Mouse (Mus musculus) left cerebral cortex, adult 9 months (tissue): ENCODE data around the gene Hspa1b.
A peak's percentile ranks its signal among the peaks of the same experiment; 100 is the strongest.
"Not testable (repeated sequence)": the region's sequence is repeated elsewhere in the genome, so short reads cannot be mapped to it uniquely, and the experiment has no call there.

Experiments used
- DNase-seq, 2 experiments: peaks; one replicate each; pipeline ENCODE4 v3.0.0; 2022; ENCODE audit warnings: low spot score in 2 of 2

Gene Hspa1b

GRCm38 (mm10) chr17:34955884-34956283, 3.2 kb downstream of the Hspa1b start:
- DNase-seq, result no peak

- DNase-seq, result no peak
These were observed 4.2 kb downstream of the Hspa1b start for GRCm38 (mm10) chr17:34954831-34955230.

GRCm38 (mm10) chr17:34953904-34954303, 5.1 kb downstream of the Hspa1b start:
- no peak for DNase-seq

- no peak for DNase-seq
These were observed 5.8 kb downstream of the Hspa1b start for GRCm38 (mm10) chr17:34953258-34953657.

GRCm38 (mm10) chr17:34952378-34953040, 6.5 kb downstream of the Hspa1b start:
- peak; percentile 52 to 77 for DNase-seq

- DNase-seq, result peak in 1 of 2 experiments; percentile 50
These were observed 7.2 kb downstream of the Hspa1b start for GRCm38 (mm10) chr17:34951636-34952377.

DNA sequence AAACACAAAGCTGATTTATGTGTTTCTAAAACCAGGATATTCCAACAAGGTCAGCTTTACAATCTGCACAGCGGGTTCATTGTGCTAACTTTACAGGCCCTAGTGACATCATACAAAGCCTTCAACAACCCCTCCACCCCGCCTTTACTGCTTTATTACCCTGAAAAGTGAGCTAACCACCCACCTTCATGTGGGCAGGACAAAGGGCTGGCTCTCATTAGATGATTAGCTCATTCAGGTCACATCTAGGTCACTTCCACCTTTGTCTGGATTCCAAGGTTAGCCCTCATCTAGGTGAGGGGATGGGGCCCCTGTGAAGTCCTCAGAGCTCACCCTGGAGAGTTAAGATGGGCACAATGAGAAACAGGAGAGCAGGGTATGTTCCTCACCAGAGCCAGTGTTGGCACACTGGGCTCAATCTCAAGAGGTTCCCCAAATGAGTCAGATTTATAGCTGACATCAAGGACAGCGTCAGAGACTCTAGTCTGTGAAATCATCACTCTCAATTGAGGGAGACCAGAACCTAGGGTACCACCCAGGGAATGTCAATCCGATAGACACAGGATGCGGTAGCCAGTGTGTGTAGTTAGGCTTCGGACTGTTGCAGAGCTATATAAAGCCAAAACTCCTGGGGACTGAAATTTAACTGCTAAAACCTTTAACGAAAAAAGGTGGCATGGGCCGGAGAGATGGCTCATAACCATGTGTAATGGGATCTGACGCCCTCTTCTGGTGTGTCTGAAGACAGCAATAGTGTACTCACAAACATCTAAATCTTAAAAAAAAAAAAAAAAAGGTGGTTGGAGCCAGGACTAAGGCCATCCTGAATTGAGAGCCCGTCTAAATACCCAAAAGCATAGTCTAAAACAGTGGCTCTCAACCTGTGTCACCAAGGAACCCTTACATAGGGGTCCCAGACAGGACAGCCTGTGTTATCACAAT, 8.3 kb downstream of the Hspa1b start:
- DNase-seq, result no peak

DNA sequence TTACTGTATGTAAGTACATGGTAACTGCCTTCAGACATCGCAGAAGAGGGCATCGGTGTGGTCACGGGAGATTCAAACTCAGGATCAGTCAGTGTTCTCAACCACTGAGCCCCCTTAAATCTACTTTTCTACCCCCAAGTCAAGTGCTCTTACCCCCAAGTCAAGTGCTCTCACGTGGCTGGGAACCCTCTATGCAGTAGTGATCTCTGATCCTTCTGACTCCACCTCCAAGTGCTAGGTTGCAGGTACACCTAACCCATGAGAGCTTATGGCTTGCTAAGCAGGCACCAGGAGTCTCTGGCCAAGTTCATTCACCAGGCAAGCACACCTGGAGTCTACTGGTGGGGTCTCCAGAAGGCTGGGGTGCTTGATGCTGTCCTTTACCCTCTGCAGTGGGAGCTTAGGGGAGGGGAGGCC, 9.5 kb downstream of the Hspa1b start:
- DNase-seq, result no peak

GRCm38 (mm10) chr17:34948721-34949552, 10.1 kb downstream of the Hspa1b start:
- not testable (repeated sequence) for DNase-seq

DNA sequence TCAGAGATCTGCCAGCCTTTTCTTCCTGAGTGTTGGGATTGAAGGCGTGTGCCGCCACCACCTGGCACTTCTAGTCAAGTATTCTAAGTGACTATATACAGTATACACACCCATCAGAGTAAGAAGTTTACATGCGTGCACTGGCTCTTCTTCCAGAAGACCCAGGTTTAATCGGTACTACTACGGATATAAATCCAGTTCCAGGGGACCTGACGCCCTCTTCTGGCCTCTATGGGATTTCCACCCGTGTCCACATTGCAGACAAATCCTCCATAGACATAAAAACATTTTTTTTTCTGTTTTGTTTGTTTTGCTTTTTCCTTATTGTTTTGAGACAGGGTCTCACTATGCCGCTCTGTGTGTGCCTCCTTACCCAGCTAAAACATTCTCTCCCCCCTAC, 11.4 kb downstream of the Hspa1b start:
- DNase-seq, result no peak

DNA sequence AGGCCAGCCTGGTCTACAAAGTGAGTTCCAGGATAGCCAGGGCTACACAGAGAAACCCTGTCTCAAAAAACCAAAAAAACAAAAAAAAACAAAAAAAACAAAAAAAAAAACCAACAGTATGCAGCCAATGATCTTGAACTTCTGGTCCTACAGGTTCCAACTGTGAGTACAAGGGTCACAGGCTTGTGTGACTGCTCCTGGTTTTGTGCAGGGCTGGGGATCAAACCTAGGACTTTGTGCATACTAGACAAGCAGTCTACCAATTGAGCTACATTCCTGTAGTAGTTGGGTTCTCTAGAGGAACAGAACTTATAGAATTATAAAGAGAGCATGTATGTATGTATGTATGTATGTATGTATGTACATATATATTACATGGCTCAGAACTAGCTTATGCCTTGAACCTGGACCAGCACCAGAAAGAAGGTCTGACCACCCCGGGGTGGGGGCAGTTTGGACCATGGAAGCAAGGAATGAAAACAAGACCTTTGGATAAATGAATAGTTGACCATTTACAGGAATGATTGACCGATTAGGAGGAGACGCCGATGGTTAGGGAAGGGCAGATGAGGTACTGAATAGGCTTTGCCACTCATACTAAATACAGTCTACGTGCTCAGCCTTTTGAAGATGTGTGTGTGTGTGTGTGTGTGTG, 12.4 kb downstream of the Hspa1b start:
- DNase-seq, result no peak

- DNase-seq, result no peak
These were observed 14.7 kb downstream of the Hspa1b start for GRCm38 (mm10) chr17:34944362-34944761.

- DNase-seq, result no peak
These were observed 15.8 kb downstream of the Hspa1b start for GRCm38 (mm10) chr17:34943128-34943815.

DNA sequence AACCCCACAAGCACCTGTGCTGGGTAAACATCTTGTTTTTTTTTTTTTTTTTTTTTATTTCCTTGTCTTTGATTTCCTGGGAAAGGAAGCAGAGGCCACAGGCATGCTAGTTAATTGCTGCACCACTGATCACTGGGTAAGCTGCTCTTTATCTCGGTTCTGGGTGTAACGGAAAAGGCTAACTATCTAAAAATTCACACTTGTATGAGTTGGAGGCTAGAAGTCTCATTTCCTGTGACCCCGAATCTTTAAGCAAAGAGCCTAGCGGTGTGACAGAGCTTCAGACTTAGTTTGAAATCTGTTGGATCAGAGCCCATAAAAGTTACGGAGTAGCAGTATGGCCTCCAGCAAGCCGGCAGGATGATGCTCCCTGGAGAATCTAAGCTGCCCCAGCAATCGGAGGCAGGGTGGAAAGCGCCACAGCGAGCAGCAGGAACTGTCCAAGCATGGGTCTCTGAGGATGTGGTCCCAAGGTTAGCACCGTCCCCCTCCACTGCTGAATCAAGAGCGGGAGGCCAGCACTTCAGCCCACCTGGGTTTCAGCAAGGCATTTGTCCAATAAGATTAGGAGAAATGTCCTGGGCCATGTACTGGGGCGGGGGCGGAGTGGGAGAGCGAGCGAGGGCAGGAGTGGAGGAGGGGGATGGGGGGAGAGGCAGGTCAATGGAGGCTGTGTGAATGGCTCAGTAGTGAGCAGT, 17.5 kb downstream of the Hspa1b start:
- DNase-seq, result no peak

GRCm38 (mm10) chr17:34937960-34938505, 21.0 kb downstream of the Hspa1b start:
- no peak for DNase-seq

DNA sequence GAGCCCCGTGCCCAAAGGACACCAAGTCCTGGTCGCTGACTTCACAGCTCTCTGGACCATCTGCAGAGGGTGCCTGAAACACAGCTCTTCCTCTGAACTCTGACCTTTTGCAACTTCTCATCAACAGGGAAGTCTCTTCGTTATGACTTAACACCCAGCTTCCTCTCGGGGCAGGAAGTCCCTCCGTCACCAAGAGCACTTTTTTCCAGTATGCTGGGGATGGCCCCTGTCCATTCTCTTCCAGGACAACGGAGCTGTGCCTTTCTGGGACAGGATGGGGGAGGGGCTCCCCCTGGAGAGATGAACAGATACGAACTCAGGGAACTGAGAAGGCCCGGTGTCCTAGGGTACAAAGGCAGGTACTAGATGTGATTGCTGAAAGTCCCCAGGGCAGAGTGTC, 24.2 kb downstream of the Hspa1b start:
- no peak for DNase-seq

- DNase-seq, result peak in 1 of 2 experiments; percentile 15
These were observed 25.0 kb downstream of the Hspa1b start for GRCm38 (mm10) chr17:34934031-34934430.

- no peak for DNase-seq
These were observed 26.8 kb downstream of the Hspa1b start for GRCm38 (mm10) chr17:34932287-34932686.

DNA sequence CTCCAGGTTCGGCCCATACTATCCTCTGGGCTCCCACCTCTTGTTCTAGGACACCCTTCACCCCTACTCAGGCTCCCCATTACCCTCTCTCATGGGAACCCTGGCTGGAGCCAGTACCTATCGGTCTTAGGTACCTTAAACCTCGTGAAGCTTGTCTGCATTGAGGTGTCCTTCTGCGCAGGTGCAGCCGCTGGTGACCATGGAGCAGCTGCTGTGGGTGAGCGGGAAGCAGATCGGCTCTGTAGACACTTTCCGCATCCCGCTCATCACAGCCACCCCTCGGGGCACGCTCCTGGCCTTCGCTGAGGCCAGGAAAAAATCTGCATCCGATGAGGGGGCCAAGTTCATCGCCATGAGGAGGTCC, 27.3 kb downstream of the Hspa1b start:
- peak in 1 of 2 experiments; percentile 52 for DNase-seq
